In genomic region chr1:74001449-74001820, GRCm38 (mm10) we compare ENCODE assay signal across 8 mouse cellular contexts.
A peak's percentile ranks its signal among the peaks of the same experiment; 100 is the strongest.
DNase-seq lines count a peak whose midpoint lies in the region; ATAC-seq and TF ChIP-seq lines count a peak whose summit lies in the region.

No protein-coding gene starts in this region.

- H3K4me2 ChIP-seq in heart, embryonic 11.5 days, result peak overlapping the region; percentile 19; the same call in 1 of the 2 replicates
- no peak overlapping the region for H3K4me2 ChIP-seq in hindbrain, embryonic 16.5 days (ENCODE audit: low read length)

- H3K4me3 ChIP-seq in heart, embryonic 11.5 days (ENCODE audit: low read depth, low read length), result no peak overlapping the region
- H3K4me3 ChIP-seq in liver, adult 2 months (ENCODE audit: insufficient read depth, low read depth, low read length), result no peak overlapping the region
- H3K4me3 ChIP-seq in hindbrain, embryonic 16.5 days (ENCODE audit: low read length), result no peak overlapping the region

- H3K27me3 ChIP-seq in heart, embryonic 11.5 days (ENCODE audit: control insufficient read depth, insufficient read depth, low read length), result no peaks in the 10 kb centered on the region
- no peaks in the 10 kb centered on the region for H3K27me3 ChIP-seq in liver, adult 2 months (ENCODE audit: control insufficient read depth, insufficient read depth, low read length)
- no peaks in the 10 kb centered on the region for H3K27me3 ChIP-seq in hindbrain, embryonic 16.5 days (replicated peaks; ENCODE audit: control insufficient read depth, insufficient read depth, low read length)

- H3K27ac ChIP-seq in heart, embryonic 11.5 days (ENCODE audit: low read depth, low read length), result peak overlapping the region; percentile 94
- peak overlapping the region; percentile 15; the same call in 1 of the 2 replicates for H3K27ac ChIP-seq in liver, adult 2 months (replicated peaks; ENCODE audit: insufficient read depth, low read depth, low read length)
- H3K27ac ChIP-seq in hindbrain, embryonic 16.5 days (ENCODE audit: low read depth, low read length), result no peak overlapping the region

- peak overlapping the region; percentile 46; the same call in 1 of the 2 replicates for H3K9ac ChIP-seq in heart, embryonic 11.5 days (ENCODE audit: low read depth, low read length)
- H3K9ac ChIP-seq in liver, adult 2 months (ENCODE audit: low read depth, low read length), result no peak overlapping the region
- H3K9ac ChIP-seq in hindbrain, embryonic 16.5 days (ENCODE audit: low read depth, low read length), result no peak overlapping the region

- no peak for TF ChIP-seq CTCF in liver, adult 2 months (IDR thresholded peaks at IDR 0.05; ENCODE audit: low read depth, low read length)

- no peaks in the 10 kb centered on the region for H3K9me3 ChIP-seq in heart, embryonic 11.5 days (replicated peaks; ENCODE audit: control insufficient read depth, low read length)
- H3K9me3 ChIP-seq in hindbrain, embryonic 16.5 days (ENCODE audit: control insufficient read depth, low read length), result no peaks in the 10 kb centered on the region

- DNase-seq in spleen, adult 12 weeks (ENCODE audit: low spot score), result peak; percentile 50
- no peak for DNase-seq in spleen, adult 18-20 months
- DNase-seq in liver, adult 2 months (ENCODE audit: extremely low read depth, low read depth, low spot score), result no peak
- DNase-seq in spleen, postnatal 10 days (ENCODE audit: low spot score in 2 of 2), result peak; percentile 64 to 81
- DNase-seq in left cerebral cortex, adult 8-10 months (ENCODE audit: low spot score in 2 of 2), result no peak

- peaks cover 70% of the 10 kb centered on the region for H3K4me1 ChIP-seq in heart, embryonic 11.5 days (ENCODE audit: control insufficient read depth, insufficient read depth, low read length)
- H3K4me1 ChIP-seq in liver, adult 2 months (ENCODE audit: control insufficient read depth, insufficient read depth, low read length), result peaks cover 40% of the 10 kb centered on the region
- no peaks in the 10 kb centered on the region for H3K4me1 ChIP-seq in hindbrain, embryonic 16.5 days (ENCODE audit: control insufficient read depth, insufficient read depth, low read depth, low read length)

- 0 out of 2 replicates have a peak, but pooled peaks cover 2% of the 10 kb centered on the region for H3K36me3 ChIP-seq in heart, embryonic 11.5 days (ENCODE audit: control insufficient read depth, insufficient read depth, low read length)
- H3K36me3 ChIP-seq in liver, adult 2 months (ENCODE audit: control insufficient read depth, insufficient read depth, low read length), result peaks cover 23% of the 10 kb centered on the region; the same call in 1 of the 2 replicates
- H3K36me3 ChIP-seq in hindbrain, embryonic 16.5 days (ENCODE audit: control insufficient read depth, insufficient read depth, low read length), result no peaks in the 10 kb centered on the region

- peaks cover 22% of the 10 kb centered on the region; the same call in 1 of the 2 replicates for H3K79me2 ChIP-seq in liver, adult 2 months (ENCODE audit: control insufficient read depth, insufficient read depth, low read length)

- no peak for ATAC-seq in heart, embryonic 11.5 days (replicated peaks; ENCODE audit: insufficient number of reproducible peaks, low FRiP score, low TSS enrichment)
- no peak for ATAC-seq in frontal cortex, adult (ENCODE audit: low TSS enrichment)
- no peak for ATAC-seq in hindbrain, embryonic 16.5 days

- no peak for TF ChIP-seq POLR2A in liver, adult 2 months (IDR thresholded peaks at IDR 0.05; ENCODE audit: extremely low read depth, insufficient read depth, low read length)

- 36% methylated on average over 10 of the region's 10 CpGs for WGBS in heart, embryonic 11.5 days (ENCODE audit: insufficient replicate concordance)
- 68% methylated on average over 10 of the region's 10 CpGs for WGBS in liver, adult 2 months
- 70% methylated on average over 10 of the region's 10 CpGs for WGBS in hindbrain, embryonic 16.5 days

Comparison
In these comparisons a context has a peak if more than half of its experiments do, and no peak if none do; other contexts are left out.
1. DNase-seq: peak in spleen, adult 12 weeks (single experiment) and spleen, postnatal 10 days (2 of 2); none in spleen, adult 18-20 months (0 of 2), liver, adult 2 months (single experiment) and left cerebral cortex, adult 8-10 months (0 of 2).